Mouse (Mus musculus) bone marrow macrophage, adult 2 months (primary cell): ENCODE measurements around the gene Enam.

Experiments used
- CTCF ChIP-seq: IDR thresholded peaks from 2 replicates; pipeline ENCODE4 v1.5.1; 2012; ENCODE audit warnings: low read depth, mild to moderate bottlenecking, low read length, moderate library complexity
- POLR2A ChIP-seq: IDR thresholded peaks from 2 replicates; pipeline ENCODE4 v1.6.1; 2012; ENCODE audit warnings: mild to moderate bottlenecking, low read depth, low read length, borderline replicate concordance

GRCm38 (mm10) chr5:88542651-88543282 lies 55.0 kb downstream of the Enam start:
- no peak for TF ChIP-seq CTCF
- TF ChIP-seq POLR2A = no peak
